Mouse (Mus musculus) adipocyte (in vitro differentiated cells): ENCODE measurements around the gene Tbck.

ENCODE experiments used
- DNase-seq: peaks from one replicate; pipeline ENCODE4 v3.0.0-alpha.2; 2016; ENCODE audit warnings: low spot score

The Tbck gene

DNA sequence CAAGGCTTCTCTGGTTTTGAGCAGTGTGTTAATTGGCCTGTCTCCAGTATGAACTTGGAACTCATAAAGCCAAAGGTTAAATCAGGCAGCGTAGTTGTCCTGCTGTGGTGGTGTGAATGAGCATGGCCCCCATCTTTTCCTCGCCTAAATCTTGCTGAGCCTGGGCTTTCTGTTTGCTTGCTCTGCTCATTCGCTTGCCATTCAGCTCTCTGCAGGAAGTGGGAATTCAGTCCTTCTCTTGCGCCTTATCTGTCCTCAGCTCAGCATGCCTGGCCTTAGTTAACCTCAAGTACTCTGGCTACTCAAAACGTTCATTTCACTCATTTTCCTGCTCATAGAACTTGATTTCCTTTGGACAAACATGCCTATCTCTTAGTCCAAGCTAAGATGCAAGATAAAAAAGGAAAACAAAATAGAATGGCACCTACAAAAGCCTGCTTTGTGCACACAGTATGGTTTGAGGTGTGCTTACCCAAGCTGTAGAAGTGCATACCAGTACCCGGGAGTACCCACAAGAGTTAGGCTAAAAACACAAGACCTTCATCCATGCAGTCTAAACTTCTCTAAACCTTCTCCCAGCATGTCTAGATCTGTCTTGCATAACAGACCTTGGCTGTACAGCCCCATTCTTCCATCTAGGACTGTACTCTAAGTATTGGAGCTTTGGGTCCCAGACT is 151.3 kb downstream of the Tbck start:
- no peak for DNase-seq

DNA sequence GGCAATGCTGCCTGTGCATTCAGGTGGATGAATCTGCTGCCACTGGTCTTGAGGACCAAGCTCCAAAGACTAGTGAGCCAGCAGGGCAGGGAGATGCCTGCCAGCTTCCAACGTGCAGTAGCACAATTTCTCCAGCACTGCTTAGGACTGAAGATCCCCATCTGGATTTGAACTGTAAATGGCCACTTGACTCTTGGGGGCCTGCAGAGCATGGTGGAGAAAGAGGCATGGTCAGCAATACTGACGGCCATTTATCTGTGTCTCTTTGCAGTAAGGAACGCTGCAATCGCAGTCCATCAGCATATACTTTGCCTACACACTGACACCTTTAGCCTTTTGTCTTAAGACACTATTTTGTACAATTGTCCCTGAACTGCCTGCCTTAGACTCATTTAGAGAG is 153.2 kb downstream of the Tbck start:
- DNase-seq, result no peak

DNA sequence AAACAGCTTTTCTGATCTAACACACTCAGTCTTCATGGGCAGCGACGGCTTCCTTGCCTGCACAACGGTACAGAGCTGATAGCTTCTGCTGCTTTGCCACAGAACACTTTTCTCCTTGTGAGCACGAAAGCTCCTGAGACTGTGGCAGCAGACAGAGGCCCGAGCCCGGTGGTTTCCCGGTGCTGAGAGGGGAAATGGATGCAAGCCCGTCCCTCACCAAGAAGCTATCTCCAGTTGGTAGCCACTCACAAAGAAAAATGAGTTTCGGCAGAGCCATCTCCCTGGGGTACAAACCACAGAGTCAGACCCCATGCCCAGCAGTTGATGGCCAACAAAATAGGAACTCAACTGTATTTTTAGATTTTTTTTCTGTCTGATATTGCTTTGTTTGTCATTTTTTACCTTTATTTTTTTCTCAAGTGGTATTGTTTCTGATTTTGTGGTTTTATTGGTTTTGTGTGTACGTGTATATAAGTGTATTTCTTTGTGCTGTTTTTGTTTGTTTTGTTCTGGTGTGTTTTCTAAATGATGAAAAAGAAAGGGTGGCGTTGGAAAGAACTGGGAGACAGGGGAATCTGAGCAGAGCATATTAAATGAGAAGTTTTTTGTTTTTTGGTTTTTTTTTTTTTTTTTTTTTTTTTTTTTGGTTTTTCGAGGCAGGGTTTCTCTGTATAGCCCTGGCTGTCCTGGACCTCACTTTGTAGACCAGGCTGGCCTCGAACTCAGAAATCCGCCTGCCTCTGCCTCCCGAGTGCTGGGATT is 154.9 kb downstream of the Tbck start:
- DNase-seq, result no peak

DNA sequence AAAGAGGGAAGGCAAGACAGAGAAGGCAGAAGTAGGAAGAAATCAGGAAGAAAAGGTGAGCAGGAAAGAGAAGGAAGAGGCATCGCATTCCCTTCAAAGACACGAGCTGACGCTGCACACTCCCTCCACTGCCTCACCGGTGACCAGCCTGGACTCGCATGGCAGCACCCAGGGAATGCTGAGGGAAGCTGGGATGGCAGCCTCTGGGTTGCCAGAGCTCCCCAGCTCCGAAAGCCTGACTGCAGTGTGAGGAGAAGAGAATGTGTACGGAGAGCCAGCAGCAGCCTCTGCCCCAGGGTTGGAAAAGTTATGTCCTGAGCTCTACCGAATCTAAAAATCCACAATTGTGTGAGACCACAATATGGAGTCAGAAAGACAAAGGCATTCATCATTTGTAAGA is 155.6 kb downstream of the Tbck start:
- DNase-seq, result no peak

DNA sequence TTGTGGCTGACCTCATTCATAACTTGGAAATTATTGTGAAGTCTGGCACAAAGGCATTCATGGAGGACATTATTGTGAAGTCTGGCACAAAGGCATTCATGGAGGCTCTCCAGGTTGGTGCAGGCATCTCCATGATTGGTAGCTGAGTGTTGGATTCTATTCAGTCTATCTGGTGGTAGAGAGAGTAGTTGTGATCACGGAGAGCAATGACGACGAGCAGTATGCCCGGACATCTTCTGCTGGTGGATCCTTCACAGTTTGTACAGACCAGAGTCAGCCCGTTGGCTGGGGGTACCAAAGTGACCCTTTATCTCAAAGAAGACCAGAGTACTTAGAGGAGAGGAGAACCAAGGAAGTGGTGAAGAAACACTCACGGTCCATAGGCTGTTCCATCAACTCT is 158.7 kb downstream of the Tbck start:
- DNase-seq, result no peak

DNA sequence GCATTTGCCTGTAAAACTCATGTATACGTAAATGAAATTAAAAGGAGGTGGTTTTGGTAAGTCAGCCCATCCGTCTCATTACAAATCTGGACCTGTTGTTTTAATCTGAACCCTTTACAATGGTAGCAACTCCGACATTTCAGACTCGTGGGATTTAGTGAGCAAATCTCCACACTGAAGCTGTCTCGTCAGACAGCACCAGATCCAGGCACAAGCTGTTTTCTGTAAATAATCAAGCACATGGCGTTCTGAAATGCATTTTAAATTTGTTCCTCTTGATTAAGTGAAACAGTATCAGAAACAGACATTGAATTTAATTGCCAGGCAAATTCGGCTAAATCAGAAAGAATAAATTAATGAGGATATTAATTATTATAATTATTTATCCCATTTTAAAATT is 165.7 kb downstream of the Tbck start:
- no peak for DNase-seq

DNA sequence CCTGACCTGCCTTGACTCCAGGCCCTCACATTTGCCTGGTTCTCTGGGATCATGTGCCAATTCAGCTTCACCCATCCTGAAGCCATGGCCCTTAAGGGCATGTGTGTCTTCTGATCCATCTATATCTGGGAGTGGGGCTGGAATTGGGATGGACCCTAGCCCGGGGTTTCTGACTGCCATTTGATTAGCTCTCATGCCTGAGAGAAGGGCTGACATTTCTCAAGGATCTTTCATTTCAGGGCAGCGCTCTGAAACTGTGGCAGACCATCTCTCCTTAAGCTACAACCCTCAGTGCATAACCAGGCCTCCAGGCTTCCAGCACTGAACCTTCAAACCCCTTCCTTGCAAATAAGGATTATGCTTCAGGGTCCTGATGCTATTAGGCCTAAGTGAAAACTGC is 166.5 kb downstream of the Tbck start:
- DNase-seq, result no peak

DNA sequence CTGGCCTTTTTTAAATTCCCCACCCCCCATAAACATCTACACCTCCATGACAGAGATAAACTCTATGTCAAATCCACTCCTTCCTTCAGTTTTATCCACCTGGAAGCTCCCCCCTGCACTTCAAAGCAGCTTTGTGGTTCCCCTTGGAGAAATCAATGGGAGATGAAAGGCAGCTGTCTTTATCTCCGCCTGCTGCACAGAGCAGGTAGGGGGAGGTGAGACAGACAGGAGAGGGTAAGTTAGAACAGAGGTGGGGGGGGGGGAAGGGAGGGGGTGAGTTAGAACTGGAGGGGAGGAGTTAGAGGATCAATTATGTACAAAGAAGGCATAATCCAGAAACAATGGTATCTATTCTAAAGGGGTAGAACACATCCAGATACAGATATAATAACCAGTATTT is 167.5 kb downstream of the Tbck start:
- DNase-seq, result no peak

DNA sequence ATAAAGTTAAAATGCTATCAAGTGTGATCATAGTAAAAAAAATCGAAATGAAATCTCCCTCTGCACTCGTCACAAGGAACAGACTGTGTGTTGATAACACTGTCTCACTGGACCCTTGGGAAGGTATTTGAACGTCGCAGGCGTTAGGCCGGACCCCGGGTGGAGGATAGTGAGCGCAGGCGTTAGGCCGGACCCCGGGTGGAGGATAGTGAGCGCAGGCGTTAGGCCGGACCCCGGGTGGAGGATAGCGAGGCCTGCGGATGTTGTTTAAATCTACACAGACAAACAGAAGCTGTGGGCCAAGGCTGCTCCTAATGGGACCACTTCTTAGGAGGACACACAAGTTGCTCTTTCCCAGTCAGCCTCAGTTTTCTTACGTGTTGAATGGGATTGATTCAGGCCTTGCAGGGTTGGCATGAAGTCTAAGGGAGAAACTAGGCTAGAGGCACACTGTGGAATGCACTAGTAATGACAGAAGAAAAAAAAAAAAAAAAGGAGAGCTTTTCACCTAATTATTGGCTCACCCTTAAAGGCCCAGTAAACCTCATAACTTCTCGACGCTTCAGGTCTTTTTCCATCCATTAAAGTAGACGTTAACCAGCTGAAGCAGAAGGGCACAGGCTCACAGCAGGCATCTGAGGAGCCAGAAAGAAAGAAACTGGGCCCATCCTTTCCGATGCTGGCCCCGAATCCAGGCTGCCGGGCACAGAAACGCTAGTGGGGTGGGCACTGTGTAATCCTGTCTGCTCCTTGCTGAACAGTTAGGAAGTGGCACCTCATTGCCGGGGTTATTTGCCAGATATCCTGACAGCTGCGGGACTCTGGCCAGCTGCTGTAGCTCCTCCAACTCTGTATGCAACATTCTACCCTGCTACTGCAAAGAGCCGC is 168.1 kb downstream of the Tbck start:
- peak; percentile 63 for DNase-seq

DNA sequence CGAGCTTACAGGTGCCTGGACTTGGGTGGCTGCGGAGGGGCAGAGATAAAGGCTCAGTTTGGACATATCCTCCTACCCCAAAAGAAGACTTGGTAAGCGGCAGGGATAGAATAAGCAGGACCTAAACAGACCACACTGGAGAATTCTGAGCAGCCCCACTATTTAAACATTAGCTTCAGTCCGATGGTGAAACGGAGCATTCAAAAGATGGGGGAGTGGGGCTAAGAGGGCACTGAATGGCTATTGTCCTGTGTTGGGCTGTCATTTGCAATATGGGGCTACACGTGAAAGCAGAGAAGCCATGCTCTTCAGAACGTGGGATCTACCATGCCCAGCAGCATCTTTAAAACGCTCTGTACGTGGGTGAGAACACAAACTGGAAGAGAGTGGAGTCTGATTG is 170.3 kb downstream of the Tbck start:
- no peak for DNase-seq

DNA sequence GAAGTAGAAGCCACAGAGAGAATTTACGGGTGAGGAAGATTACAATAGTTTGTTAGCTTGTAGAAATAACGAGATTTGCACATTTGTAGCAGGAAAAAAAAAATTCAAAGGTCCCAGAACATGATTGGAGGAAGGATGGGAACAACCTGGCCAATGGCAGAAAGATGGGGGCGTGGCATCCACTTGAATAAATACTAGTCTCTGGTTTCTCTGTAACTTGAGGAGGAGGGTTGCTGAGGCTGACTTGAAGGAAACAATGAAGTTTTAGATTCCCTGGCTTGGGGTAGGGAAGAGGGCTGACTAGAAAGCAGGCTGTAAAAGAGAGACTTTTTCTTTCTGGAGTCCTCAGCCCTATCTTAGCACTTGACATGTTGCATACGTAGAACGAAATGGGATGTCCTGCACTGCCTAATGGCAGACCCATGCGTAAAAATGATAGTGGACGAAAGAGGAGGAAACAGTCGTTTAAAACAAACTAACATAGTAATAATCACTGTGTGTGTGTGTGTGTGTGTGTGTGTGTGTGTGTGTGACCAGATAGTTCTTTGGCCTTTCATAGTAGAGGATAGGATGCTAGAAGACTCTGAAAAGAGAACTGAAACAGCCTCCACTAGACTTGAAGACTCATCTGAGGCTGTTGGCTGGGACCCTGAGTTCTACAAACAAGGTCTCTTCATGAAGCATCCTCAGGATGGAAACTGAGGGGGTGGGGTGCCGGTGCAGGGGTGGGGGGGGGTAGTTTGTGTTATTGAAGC is 171.7 kb downstream of the Tbck start:
- DNase-seq, result peak; percentile 24

DNA sequence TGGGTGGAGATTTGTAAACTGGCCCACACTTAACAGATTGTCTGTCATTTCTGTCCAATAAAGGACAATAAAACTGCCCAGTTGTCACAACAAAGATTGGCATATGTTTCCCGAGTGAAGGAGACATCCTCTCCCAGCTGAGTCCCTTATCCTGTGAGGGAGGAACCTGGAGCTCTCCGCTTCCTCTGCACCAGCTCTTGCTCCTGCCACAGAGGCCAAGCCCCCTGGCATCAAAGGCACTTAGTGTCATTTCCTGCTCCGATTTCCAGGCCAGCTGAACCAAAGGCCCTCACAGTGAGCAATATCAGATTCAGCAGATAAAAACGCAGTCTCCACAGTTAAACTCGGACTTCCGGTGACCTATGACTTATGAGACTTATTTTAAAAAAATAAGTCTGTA is 172.7 kb downstream of the Tbck start:
- DNase-seq, result no peak

DNA sequence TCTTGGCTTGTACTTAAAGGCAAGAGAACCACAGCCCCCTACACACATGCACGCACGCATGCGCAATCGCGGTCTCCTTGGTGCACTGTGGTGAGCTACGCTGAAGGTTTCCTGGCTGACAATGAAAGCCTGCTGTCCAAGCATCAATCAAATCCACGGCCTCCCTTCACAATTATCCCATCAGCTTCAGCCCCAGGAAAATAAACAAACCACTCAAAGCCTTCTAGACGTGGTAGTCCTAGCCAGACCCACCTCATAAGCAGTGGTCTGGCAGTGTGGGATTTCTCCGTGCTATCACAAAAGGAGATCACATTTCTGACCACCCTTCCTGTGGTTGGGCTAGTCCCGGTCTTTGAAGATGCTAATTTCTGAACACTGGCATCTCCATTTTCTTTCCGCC is 174.9 kb downstream of the Tbck start:
- DNase-seq, result no peak

DNA sequence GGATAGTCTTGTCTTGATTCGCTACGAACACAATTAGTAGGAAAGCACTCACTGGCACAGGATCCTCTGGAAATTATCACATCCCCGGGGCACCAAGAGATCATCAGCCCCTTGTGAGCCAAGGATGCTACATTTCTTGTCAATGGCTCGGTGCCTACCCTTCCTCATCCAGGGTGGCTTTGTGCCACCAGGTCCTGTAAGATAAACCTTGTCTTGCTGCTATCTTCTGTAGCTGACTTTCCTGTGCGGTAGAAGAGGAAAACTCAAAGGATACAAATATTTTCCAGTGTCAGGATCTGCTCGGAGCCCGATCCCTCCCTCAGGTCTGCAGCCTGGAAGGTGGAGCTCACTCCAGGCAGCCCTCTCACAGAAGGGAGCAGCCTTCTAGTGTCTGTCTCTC is 175.6 kb downstream of the Tbck start:
- DNase-seq, result no peak

DNA sequence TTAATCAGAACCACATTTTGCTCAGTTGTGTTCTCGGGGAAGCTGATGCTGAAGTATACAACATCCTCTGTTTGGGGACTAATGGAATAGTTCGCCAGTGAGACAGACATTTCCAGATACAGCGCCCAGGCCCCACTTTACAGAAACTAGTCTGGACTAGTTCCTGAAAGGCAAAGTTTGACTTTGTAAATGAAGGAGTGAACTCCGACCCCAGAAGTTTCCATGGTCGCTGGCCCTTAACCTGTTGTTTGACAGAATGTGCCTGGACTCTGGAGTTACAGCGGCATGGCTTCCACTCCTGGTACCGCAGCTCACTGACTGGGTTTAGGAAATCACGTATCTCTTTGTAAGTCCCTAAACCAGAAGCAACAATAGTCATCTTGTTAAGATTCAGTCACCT is 176.9 kb downstream of the Tbck start:
- no peak for DNase-seq

DNA sequence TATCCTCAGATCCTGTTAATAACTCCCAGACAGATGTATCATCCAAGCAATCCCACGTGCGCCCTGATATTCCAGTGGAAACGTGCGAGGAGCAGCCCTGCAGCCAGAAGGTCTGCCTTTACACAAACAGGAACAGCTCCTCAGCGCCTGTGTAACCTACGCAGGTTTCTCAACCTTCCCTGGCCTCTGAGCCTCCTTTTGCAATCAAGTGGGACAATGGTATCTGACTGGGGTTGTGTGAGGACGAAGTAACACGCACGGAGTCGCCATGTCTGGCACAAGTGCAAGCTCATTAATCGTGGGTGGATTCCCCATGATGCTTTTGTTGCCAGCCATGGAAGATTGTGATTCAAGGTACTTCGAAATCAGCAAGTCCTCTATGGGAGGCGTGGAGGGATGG is 179.9 kb downstream of the Tbck start:
- peak; percentile 29 for DNase-seq

DNA sequence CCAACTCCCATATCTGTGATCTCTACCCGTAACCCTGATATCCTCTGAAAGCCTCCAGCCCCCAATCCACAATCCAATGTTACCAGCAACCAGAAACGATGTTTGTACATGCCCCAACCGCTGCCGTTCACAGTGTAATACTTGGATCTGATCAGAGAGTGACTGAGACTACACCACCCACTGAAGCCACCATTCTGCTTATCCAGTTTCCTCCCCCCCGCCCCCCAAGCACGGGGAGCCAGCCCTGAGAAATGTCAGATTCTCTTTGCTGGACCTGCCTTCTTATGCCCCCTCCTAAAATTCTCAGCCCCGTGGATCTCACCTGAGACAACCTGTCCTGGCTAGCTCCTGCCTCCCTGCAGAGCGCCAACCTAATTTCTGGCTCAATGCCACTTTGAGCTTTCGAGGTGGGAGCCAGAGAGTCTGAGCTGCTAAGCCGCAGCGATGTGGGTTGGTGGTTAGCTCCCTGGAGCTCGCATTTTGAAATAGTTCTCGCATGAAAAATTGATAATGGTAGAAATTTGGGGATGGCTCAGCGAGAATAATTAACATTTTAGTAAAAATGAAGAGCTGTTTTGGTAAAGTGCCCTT is 180.5 kb downstream of the Tbck start:
- DNase-seq, result no peak

DNA sequence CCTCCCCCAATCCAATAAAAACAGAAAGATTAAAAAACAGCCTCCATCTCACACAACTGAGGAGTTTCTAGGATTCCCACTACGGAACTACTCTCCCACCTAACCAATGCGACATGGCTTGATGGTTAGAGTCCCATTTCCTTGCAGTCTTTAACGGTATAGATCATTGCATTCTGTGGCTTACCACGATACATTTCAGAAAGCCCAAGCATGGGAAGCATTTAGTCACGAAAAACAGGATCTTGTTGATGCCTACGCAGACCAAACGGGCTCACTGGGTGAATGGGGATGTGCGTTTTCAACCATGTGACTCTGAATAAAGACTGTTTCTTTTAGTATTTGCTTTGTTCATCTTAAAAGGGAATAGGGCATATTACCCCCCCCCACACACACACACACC is 181.0 kb downstream of the Tbck start:
- no peak for DNase-seq

DNA sequence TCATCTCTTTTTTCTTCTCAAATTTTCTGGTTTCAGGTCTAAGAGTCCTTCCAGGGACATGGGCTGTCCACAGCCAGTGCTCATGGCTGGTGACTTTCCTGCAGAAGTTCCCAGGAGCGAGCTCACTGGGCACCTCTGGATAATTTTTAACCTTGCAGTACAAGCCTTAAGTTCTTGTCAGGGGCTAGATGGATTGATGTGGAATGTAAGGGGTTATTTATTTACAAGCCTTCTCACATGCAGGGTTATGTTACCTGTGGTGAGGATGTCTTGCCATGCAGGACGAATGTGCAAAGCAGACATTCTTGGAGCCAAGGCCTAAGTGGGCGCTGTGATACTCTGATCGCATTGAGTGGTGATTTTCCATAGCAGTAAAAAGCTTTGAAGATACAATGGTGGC is 181.7 kb downstream of the Tbck start:
- no peak for DNase-seq

DNA sequence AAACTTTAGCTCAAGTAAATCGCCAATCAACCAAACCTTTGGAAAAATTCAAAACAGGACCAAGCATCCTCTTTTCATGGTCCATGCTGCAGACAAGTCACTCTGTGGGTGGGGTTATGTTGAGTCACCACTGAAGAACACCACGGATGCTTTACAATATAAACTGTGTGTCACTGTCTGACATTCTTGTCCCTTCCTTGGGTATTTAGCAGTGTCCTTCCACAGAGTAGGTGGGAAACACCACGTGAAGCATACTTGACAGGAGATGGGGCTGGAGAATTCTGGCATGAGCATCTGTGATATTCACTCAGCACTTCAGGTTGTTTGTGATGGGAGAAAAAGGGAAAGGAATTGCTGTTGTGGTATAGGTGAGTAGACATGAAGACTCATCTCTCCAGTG is 183.0 kb downstream of the Tbck start:
- no peak for DNase-seq

DNA sequence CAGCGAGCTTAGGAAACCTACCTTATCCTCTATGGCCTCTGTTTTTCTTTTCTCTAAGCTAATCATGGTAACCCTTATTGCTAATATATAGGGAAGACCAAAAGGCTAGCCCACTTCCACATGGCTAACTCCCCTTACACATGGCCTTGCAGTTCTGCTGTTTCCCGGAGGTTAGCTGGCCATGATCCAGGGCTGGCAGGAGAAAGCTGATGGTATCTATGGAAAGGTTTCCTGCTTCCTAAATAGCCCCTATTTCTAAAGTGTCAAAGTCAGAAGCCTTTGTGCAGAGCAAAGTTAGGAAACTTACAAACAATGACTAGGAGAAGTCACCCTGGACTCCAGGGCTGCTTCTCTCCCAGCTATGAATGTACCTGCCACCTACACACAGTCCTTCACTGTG is 184.9 kb downstream of the Tbck start:
- DNase-seq, result no peak

DNA sequence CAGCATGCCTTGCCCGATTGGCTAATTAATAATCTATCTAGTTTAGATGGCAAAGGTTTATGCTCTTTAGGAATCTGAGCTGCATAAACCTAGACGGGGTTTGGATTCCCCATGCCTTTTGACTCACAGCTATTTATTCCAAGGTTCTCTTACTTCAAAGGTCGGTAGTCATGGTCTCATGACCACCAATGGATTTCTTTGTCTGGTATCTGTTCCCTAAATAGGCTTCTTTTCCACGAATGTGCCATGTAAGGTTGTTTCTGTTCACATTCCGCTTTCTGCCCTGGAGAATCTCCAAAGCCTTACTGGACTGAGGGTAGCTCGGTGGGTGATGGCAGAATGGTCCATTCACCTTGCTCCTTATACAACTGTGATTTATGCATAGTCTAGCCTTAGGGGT is 186.1 kb downstream of the Tbck start:
- no peak for DNase-seq
